Mouse (Mus musculus): ENCODE measurements around the gene Actn3. TPM values are rescaled to one million over a fixed set of nuclear protein-coding genes. Genes with fewer than 3 reads are reported as not detected.

The Actn3 gene
- polyA plus RNA-seq (2015; fragmentation: Nextera tagmentation; extraction: Ambion mirVana) = 2.3 and 2.5 TPM in 2 replicates

DNA sequence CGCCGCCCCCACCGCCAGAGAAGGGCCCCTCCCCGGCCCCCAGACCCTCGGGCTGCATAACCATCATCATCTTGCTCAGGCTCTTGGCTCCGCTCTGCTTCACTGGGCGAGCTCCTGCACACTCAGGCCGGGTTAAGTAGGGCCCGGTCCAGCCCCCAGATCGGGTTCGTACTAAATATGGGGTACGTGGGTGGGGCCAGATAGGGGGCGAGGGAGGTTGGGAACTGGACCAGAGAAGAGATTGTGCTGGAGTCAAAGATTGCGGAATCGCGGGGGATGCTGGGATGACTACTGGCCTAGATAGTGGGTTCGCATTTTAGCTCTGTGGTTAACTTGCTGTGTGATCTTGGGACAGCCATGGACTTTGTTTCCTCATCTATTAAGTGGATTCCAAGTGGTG, at the start of gene Actn3:
Gene Actn3, minus strand, starts transcription at position 125 of the 400 bp plus-strand sequence.
- 4% methylated on average over 17 of the region's 17 CpGs for WGBS
- no peaks in the 10 kb centered on the region for H3K9me3 ChIP-seq
- peak within 1 kb of the TSS; percentile 95 for H3K4me2 ChIP-seq
- 0 out of 2 replicates have a peak, but pooled peaks cover 4% of the 10 kb centered on the region for H3K27me3 ChIP-seq (replicated peaks)
- H3K36me3 ChIP-seq = no peaks in the 10 kb centered on the region
- peak within 1 kb of the TSS; percentile 86 for H3K9ac ChIP-seq
- H3K4me3 ChIP-seq (replicated peaks) = peak within 1 kb of the TSS; percentile 98
- H3K27ac ChIP-seq = peak within 1 kb of the TSS; percentile 83
- no peak for ATAC-seq (ENCODE audit: insufficient read depth, low FRiP score, low read depth)
- H3K4me1 ChIP-seq = peaks cover 12% of the 10 kb centered on the region

DNA sequence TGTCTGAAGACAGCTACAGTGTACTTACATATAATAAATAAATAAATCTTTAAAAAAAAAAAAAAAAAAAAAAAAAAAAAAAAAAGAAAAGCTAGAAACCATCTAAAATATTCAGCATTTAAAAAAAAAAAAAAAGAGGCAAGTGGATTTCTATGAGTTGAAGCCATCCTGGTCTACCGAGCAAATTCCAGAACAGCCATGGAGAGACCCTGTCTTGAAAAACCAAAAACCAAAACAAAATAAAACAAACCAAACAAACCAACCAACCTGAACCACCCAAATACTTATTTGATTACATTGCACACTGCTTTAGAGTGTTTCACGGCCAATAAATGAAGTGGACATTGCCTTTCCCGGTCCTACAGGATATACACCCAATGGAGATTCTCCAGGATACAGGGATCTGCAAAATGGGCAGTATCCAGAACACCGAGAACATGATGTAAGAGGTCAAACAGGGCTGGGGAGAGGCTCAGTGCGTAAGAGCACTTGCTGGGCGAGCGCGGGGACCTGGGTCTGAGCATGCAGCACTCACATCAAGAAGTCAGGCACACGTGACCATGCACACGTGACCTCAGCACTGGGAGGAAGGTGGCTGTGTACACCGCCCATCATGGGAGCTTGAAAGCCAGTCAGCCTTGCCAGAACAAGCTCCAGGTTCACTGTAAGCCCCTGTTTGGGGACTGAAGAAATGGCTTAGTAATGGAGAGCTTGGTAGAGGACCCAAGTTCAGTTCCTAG, 47.6 kb upstream of the Actn3 start:
- no peak overlapping the region for H3K4me3 ChIP-seq (replicated peaks)
- H3K9ac ChIP-seq = no peak overlapping the region
- peaks cover 39% of the 10 kb centered on the region for H3K36me3 ChIP-seq
- H3K27me3 ChIP-seq (replicated peaks) = no peaks in the 10 kb centered on the region
- peaks cover 14% of the 10 kb centered on the region for H3K4me1 ChIP-seq
- 96% methylated on average over 11 of the region's 11 CpGs for WGBS
- no peak overlapping the region for H3K27ac ChIP-seq
- H3K4me2 ChIP-seq = no peak overlapping the region
- no peaks in the 10 kb centered on the region for H3K9me3 ChIP-seq
- no peak for ATAC-seq (ENCODE audit: insufficient read depth, low FRiP score, low read depth)

DNA sequence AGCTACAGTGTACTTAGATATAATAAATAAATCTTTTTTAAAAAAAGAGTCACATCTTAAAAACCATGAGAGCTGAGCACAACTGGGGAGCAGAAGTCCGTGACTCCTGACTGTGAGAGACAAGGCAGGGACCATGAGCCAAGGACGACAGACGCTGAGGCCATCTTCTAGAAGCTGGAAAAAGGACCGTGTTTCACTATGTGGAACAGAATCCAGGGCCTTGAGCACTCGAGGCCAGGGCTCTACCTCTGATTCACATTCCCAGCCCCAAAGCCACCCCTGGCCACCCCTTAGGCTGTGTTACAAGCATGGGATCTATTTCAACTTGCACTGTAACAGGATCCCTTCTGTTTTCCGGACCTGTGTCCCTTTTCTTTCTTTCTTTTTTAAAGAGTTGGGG, 41.9 kb upstream of the Actn3 start:
- no peak overlapping the region for H3K27ac ChIP-seq
- WGBS = 84% methylated on average over 6 of the region's 6 CpGs

DNA sequence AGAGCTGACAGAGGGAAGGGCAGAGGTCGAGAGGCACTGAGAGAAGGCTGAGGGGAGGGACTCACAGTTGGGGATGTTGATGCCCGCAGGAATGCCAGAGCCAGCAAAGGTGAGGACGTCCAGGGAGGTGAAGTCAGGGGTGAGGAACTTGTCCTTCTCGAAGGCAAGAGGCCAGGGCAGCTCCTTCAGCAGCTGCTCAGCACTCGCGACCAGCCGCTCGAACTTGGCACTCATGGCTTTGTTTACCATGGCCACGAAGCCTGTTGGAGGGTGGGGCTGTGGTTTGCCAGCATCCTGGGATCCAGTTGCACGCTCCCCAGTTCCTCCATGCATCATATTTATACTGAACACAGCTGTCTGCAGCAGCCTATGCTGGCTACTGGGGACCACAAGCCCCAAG, 39.1 kb upstream of the Actn3 start:
- Histone ChIP-seq H3K9me3 (no peaks in the 10 kb centered on the region), H3K27ac (no peak overlapping the region), H3K36me3 (peaks cover 53% of the 10 kb centered on the region), H3K4me1 (no peaks in the 10 kb centered on the region), H3K4me3 (replicated peaks) (no peak overlapping the region), H3K4me2 (no peak overlapping the region), H3K9ac (no peak overlapping the region), H3K27me3 (replicated peaks) (no peaks in the 10 kb centered on the region)
- ATAC-seq (ENCODE audit: insufficient read depth, low FRiP score, low read depth) = no peak
- WGBS = 79% methylated on average over 10 of the region's 10 CpGs

More for the DNA sequence above, 41.9 kb upstream of the Actn3 start:
- ATAC-seq (ENCODE audit: insufficient read depth, low FRiP score, low read depth) = no peak
- Histone ChIP-seq H3K4me1 (no peaks in the 10 kb centered on the region), H3K36me3 (peaks cover 59% of the 10 kb centered on the region), H3K27me3 (replicated peaks) (no peaks in the 10 kb centered on the region), H3K9ac (no peak overlapping the region), H3K4me3 (replicated peaks) (no peak overlapping the region), H3K4me2 (no peak overlapping the region), H3K9me3 (no peaks in the 10 kb centered on the region)

DNA sequence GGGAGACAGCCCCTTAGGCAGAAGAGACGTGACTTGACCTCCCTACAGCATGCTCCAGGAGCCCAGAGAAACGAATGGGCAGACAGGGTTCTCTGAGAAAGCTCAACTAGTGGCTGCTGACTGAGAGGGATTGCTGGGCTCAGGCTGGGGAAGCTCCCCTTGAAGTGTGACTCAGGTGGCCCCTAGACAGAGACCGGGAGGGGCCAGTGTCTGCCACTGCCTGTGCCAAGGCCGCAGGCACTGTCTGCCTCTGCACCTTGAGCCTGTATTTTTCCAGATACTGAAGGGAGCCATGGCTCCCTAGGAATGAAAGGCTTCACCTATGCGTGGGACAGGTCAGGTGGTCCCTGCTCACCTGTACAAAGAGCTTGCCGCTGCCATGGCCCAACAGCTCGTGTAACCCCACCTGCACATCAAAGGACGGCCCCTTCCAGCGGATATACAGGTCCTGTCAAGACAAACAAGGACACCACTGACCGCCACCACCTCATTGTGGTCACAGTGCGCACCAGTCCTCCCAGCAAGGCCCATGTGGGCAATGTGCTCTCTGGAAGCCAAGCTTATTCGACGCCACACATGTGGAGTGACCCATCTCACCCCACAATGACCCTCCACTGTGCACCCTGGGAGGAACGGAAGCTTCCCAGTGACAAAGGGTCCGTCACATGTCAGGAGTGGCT, 38.4 kb upstream of the Actn3 start:
- H3K27me3 ChIP-seq (replicated peaks) = no peaks in the 10 kb centered on the region
- H3K36me3 ChIP-seq = peaks cover 54% of the 10 kb centered on the region
- ATAC-seq (ENCODE audit: insufficient read depth, low FRiP score, low read depth) = no peak
- 89% methylated on average over 15 of the region's 15 CpGs for WGBS
- no peak overlapping the region for H3K9ac ChIP-seq
- no peak overlapping the region for H3K27ac ChIP-seq
- H3K9me3 ChIP-seq = no peaks in the 10 kb centered on the region
- no peak overlapping the region for H3K4me2 ChIP-seq
- no peak overlapping the region for H3K4me3 ChIP-seq (replicated peaks)
- H3K4me1 ChIP-seq = no peaks in the 10 kb centered on the region

DNA sequence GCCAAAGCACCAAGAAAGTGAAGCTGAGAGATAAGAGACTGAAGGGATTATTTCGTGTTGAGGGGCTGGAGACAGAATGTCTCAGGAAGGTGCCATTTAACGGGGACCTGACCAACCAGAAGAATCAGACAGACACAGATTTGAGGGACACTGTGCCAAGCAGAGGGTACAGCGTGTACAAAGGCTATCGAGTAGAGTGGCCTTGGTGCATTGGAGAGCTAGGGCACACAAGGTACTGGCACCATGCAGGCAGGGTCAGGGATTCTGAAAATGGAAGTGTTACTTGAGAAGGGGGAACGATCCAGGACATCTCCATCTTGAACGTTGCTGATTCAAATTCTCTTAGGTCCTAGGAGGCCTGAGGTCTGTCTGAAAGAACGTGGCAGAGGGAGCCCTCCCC, 31.7 kb upstream of the Actn3 start:
- WGBS = 91% methylated on average over 7 of the region's 7 CpGs

DNA sequence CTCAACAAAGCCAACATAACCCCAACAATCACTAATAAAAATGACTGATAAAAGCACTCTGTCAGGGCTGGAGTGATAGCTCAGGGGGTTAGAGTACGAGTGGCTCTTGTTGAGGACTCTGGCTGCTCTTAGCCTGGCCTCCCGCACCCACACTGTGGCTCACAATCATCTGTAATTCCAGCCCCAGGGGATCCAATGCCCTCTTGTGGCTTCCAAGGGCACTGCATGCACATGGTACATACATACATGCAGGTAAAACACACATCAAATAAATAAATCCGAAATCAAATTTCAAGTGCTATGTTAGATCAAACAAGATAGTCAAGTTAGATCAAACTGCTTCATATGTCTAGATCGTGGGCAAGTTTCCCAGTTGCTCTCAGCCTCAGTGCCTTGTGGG, 30.4 kb upstream of the Actn3 start:
- ATAC-seq (ENCODE audit: insufficient read depth, low FRiP score, low read depth) = no peak
- 0 out of 2 replicates have a peak, but pooled peaks cover 3% of the 10 kb centered on the region for H3K4me1 ChIP-seq
- WGBS = 86% methylated on average over 4 of the region's 4 CpGs
- H3K36me3 ChIP-seq = peaks cover 34% of the 10 kb centered on the region
- no peak overlapping the region for H3K4me3 ChIP-seq (replicated peaks)
- H3K4me2 ChIP-seq = no peak overlapping the region
- H3K27me3 ChIP-seq (replicated peaks) = no peaks in the 10 kb centered on the region
- H3K9ac ChIP-seq = no peak overlapping the region
- no peaks in the 10 kb centered on the region for H3K9me3 ChIP-seq
- H3K27ac ChIP-seq = no peak overlapping the region

More for the DNA sequence above, 31.7 kb upstream of the Actn3 start:
- H3K4me2 ChIP-seq = no peak overlapping the region
- no peaks in the 10 kb centered on the region for H3K9me3 ChIP-seq
- ATAC-seq (ENCODE audit: insufficient read depth, low FRiP score, low read depth) = no peak
- H3K4me1 ChIP-seq = 0 out of 2 replicates have a peak, but pooled peaks cover 3% of the 10 kb centered on the region
- no peaks in the 10 kb centered on the region for H3K27me3 ChIP-seq (replicated peaks)
- no peak overlapping the region for H3K9ac ChIP-seq
- no peak overlapping the region for H3K27ac ChIP-seq
- no peak overlapping the region for H3K4me3 ChIP-seq (replicated peaks)
- peaks cover 46% of the 10 kb centered on the region for H3K36me3 ChIP-seq

DNA sequence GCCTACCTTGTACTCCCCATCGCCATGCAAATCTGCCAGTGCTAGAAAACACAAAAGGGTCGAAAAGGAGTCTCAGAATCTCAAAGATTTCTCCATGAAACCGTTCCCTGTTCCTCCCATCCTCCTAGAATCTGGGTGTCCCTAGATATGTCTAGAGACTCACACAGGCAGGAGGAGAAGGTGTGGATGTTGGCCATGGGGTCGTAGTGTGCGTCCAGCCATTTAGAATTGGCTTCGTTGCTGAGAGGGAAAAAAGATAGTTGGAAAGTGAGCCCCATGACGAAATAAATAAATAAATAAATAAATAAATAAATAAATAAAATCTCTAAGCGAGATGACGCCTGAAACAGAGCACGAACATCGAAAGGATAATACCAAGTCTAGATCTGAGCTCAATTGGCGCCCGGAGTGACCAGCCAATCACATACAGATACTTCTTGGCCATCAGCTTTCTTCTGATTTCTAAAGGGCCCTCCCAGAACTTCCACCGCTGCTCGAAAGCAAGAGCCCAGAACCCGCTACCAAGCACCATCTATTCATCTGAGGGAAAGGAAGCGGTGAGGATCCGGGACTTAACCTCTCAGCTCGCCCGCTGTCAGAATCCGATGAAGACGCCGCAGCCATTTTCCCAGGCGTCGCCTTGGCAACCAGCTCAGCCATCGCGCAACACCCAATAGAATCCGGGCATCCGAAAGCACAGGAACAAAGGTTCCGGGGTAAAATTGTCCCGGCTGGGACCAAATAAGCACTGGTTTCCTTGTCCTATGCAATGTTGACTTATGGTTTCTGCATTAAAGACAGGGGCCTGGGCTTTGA, 28.5 kb upstream of the Actn3 start, which contains the start of gene Bbs1:
Gene Bbs1, minus strand, starts transcription at position 650 of the 816 bp plus-strand sequence.
- Histone ChIP-seq H3K27me3 (replicated peaks) (no peaks in the 10 kb centered on the region), H3K9me3 (no peaks in the 10 kb centered on the region), H3K4me2 (peak within 1 kb of the TSS; percentile 65), H3K4me3 (replicated peaks) (peak within 1 kb of the TSS; percentile 68), H3K27ac (no peak within 1 kb of the TSS), H3K4me1 (0 out of 2 replicates have a peak, but pooled peaks cover 3% of the 10 kb centered on the region), H3K36me3 (peaks cover 31% of the 10 kb centered on the region), H3K9ac (peak within 1 kb of the TSS; percentile 61; the same call in 1 of the 2 replicates)
- peak; percentile 56; the same call in 1 of the 2 replicates for ATAC-seq (ENCODE audit: insufficient read depth, low FRiP score, low read depth)
- 9% methylated on average over 31 of the region's 31 CpGs for WGBS

DNA sequence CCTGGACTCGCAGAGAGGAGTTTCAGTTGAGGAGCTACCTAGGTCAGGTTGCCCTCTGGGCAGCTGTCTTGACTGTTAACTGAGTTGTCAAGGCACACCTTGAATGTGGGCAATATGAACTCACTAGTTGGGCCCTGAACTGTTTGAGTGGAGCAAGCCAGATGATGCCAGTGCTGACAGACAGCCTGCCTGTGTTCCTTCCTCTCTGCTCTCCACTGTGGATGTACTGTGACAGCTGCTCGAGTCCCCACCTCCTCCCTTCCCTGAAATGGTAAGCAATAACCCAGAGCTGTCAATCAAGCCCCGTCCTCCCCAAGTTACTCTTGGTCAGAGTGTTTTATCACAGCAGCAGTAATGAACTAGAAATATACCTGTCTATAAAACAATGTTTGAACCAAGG, 22.2 kb upstream of the Actn3 start:
- ATAC-seq (ENCODE audit: insufficient read depth, low FRiP score, low read depth) = no peak
- Histone ChIP-seq H3K9me3 (no peaks in the 10 kb centered on the region), H3K4me1 (no peaks in the 10 kb centered on the region), H3K4me2 (no peak overlapping the region), H3K4me3 (replicated peaks) (no peak overlapping the region), H3K9ac (no peak overlapping the region), H3K27me3 (replicated peaks) (no peaks in the 10 kb centered on the region), H3K27ac (no peak overlapping the region), H3K36me3 (no peaks in the 10 kb centered on the region)
- 72% methylated on average over 3 of the region's 3 CpGs for WGBS

DNA sequence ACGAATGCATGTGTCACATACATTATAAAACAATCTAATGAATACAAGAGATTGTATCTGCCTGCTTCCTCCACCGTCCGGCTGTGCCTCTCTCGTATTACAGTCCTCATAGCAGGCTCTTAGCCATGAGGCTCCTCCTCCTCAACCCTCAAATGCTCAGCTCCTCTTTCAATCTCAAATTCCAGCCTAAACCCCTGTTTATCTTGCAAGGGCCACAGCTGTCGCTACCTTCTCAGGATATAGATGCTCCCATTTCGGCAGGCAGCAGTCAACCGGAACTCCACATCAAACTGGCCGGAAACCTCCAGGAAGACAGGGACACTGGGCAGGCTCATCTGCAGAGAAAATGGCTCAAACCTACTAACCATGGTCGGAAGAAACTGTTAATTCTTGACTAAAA, 21.3 kb upstream of the Actn3 start:
- no peaks in the 10 kb centered on the region for H3K9me3 ChIP-seq
- no peaks in the 10 kb centered on the region for H3K36me3 ChIP-seq
- no peak overlapping the region for H3K27ac ChIP-seq
- H3K27me3 ChIP-seq (replicated peaks) = no peaks in the 10 kb centered on the region
- 62% methylated on average over 9 of the region's 9 CpGs for WGBS
- H3K4me2 ChIP-seq = no peak overlapping the region
- no peak overlapping the region for H3K9ac ChIP-seq
- H3K4me3 ChIP-seq (replicated peaks) = no peak overlapping the region
- H3K4me1 ChIP-seq = no peaks in the 10 kb centered on the region
- no peak for ATAC-seq (ENCODE audit: insufficient read depth, low FRiP score, low read depth)

DNA sequence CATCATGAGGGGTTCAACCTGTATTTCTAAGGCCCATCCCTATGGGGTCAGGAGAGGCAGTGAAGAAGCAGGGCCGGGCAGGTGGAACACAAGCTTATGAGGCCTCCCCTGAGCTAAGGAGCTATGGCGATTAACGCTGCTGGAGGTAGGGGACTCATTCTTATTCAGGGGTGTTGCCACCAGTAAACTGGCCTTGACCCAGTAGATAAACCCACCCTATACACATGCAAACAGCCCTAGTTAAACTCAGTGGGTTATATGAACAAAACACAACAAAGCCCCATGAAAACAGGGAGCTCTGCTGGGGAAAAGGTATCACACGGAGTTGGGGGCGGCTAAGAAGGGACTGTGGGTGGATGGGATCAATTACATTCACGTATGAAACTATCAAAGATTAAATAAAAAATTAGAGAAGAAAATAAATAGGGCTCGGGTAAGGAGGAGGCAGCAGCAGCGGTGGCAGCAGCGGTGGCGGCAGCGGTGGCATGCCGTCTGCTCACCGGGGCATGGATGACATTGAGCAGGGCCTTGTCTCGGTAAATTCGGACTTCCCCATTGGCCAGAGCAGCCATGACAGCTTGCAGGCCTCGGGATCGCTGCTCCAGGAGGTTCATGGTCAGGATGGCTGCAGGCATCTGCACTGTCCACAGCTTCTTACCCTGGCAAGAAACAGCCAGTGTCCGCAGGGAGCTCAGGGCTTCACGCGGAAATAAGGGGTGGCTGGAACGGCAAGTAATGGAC, 19.2 kb upstream of the Actn3 start:
- ATAC-seq (ENCODE audit: insufficient read depth, low FRiP score, low read depth) = no peak
- Histone ChIP-seq H3K27ac (no peak overlapping the region), H3K36me3 (no peaks in the 10 kb centered on the region), H3K4me2 (no peak overlapping the region), H3K27me3 (replicated peaks) (no peaks in the 10 kb centered on the region), H3K9ac (no peak overlapping the region), H3K4me1 (no peaks in the 10 kb centered on the region), H3K4me3 (replicated peaks) (no peak overlapping the region), H3K9me3 (no peaks in the 10 kb centered on the region)
- 58% methylated on average over 21 of the region's 21 CpGs for WGBS
